Mouse (Mus musculus) kidney, adult 11 months (tissue): ENCODE measurements around the gene Prdm2.

ENCODE experiments used
- DNase-seq: peaks from one replicate; pipeline ENCODE4 v3.0.0; 2022

Gene Prdm2

GRCm38 (mm10) chr4:143212341-143213174 lies at the start of gene Prdm2:
TSS of gene Prdm2 (minus strand) at chr4:143212995.
- DNase-seq, result peak; percentile 49

GRCm38 (mm10) chr4:143259718-143260349 lies 47.0 kb upstream of the Prdm2 start:
- no peak for DNase-seq

- DNase-seq, result no peak
Observed at GRCm38 (mm10) chr4:143258517-143258916, 45.7 kb upstream of the Prdm2 start.

- no peak for DNase-seq
Observed at GRCm38 (mm10) chr4:143257971-143258370, 45.2 kb upstream of the Prdm2 start.

GRCm38 (mm10) chr4:143255541-143255940 lies 42.7 kb upstream of the Prdm2 start:
- DNase-seq, result no peak

- no peak for DNase-seq
Observed at GRCm38 (mm10) chr4:143253356-143253755, 40.6 kb upstream of the Prdm2 start.

GRCm38 (mm10) chr4:143248050-143248449 lies 35.3 kb upstream of the Prdm2 start:
- DNase-seq, result no peak

GRCm38 (mm10) chr4:143241294-143241693 lies 28.5 kb upstream of the Prdm2 start:
- no peak for DNase-seq

GRCm38 (mm10) chr4:143239615-143240201 lies 26.9 kb upstream of the Prdm2 start:
- no peak for DNase-seq

GRCm38 (mm10) chr4:143239117-143239516 lies 26.3 kb upstream of the Prdm2 start:
- DNase-seq, result no peak

- DNase-seq, result no peak
Observed at GRCm38 (mm10) chr4:143238241-143239031, 25.6 kb upstream of the Prdm2 start.

GRCm38 (mm10) chr4:143231790-143232422 lies 19.1 kb upstream of the Prdm2 start:
- DNase-seq, result no peak

- no peak for DNase-seq
Observed at GRCm38 (mm10) chr4:143231110-143231509, 18.3 kb upstream of the Prdm2 start.

- no peak for DNase-seq
Observed at GRCm38 (mm10) chr4:143227976-143228375, 15.2 kb upstream of the Prdm2 start.

- DNase-seq, result no peak
Observed at GRCm38 (mm10) chr4:143225886-143226285, 13.1 kb upstream of the Prdm2 start.

GRCm38 (mm10) chr4:143219316-143219751 lies 6.5 kb upstream of the Prdm2 start:
- DNase-seq, result no peak

- DNase-seq, result no peak
Observed at GRCm38 (mm10) chr4:143218858-143219257, 6.1 kb upstream of the Prdm2 start.

GRCm38 (mm10) chr4:143217189-143217588 lies 4.4 kb upstream of the Prdm2 start:
- DNase-seq, result no peak

- no peak for DNase-seq
Observed at GRCm38 (mm10) chr4:143214221-143214797, 1.5 kb upstream of the Prdm2 start.

GRCm38 (mm10) chr4:143213571-143213970 lies 776 bp upstream of the Prdm2 start:
- no peak for DNase-seq

- no peak for DNase-seq
Observed at GRCm38 (mm10) chr4:143213175-143213479, 332 bp upstream of the Prdm2 start.

- DNase-seq, result peak; percentile 34
Observed at GRCm38 (mm10) chr4:143211584-143212340, 1.0 kb downstream of the Prdm2 start.
